Mouse (Mus musculus): ENCODE measurements around the gene Htra3. TPM values are rescaled to one million over a fixed set of nuclear protein-coding genes. Genes with fewer than 3 reads are reported as not detected.

The Htra3 gene
- polyA plus RNA-seq, 1 experiment, result 20.6 TPM

DNA sequence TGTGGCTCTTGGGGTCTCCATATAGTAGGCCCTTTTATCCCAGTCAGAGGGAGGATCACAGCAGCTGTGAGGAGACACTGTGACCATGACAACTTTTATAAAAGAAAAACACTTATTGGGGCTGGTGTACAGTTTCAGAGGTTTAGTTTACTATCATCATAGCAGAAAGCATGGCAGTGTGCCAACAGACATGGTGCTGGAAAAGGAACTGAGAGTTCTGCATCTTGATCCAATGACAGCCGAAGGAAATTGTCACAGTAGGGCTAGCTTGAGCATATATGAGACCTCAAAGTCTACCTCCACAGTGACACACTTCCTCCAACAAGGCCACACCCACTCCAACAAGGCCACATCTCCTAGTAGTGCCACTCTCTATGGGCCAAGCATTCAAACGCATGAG is 9.3 kb upstream of the Htra3 start:
- no peak overlapping the region for H3K4me3 ChIP-seq (ENCODE audit: extremely low read depth, insufficient read depth, insufficient read length)
- H3K4me1 ChIP-seq (ENCODE audit: control insufficient read depth, insufficient read depth, insufficient read length), result no peaks in the 10 kb centered on the region
- no peaks in the 10 kb centered on the region for H3K27me3 ChIP-seq (ENCODE audit: control insufficient read depth, insufficient read depth, low read length)
- H3K27ac ChIP-seq (ENCODE audit: insufficient read depth, low read length), result no peak overlapping the region
- 69% methylated on average over 2 of the region's 2 CpGs for WGBS
- no peaks in the 10 kb centered on the region for H3K36me3 ChIP-seq (ENCODE audit: control insufficient read depth, insufficient read depth, low read length)
- no peak for DNase-seq (ENCODE audit: low read depth in 1 of 2, low spot score in 2 of 2)
- TF ChIP-seq POLR2A (IDR thresholded peaks at IDR 0.05; ENCODE audit: low read depth, low read length) (no peak), CTCF (IDR thresholded peaks at IDR 0.05; ENCODE audit: extremely low read depth, insufficient read depth, insufficient read length, insufficient replicate concordance) (no peak)

DNA sequence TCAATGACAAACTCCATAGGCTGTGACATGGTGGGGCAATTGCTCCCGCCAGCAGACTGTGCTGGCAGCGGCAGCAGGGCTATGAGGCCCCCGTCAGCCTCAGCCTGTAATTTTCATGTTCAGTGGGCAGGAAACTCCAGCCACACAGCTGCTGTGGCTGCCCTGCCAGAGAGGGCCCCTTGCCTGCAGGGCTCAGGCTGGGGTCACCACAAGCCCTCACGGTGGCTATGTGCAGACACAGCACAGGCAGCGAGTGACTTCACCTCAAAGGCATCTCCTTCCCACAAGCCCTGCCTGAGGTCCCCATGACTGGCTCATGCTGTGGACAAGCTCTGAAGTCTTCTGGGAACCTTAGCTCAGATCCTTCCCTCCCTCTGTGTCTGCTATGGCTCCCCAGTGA is 7.5 kb upstream of the Htra3 start:
- DNase-seq (ENCODE audit: low read depth in 1 of 2, low spot score in 2 of 2), result no peak
- TF ChIP-seq POLR2A (IDR thresholded peaks at IDR 0.05; ENCODE audit: low read depth, low read length) (no peak), CTCF (IDR thresholded peaks at IDR 0.05; ENCODE audit: extremely low read depth, insufficient read depth, insufficient read length, insufficient replicate concordance) (no peak)
- Histone ChIP-seq H3K4me1 (ENCODE audit: control insufficient read depth, insufficient read depth, insufficient read length) (no peaks in the 10 kb centered on the region), H3K36me3 (ENCODE audit: control insufficient read depth, insufficient read depth, low read length) (no peaks in the 10 kb centered on the region), H3K4me3 (ENCODE audit: extremely low read depth, insufficient read depth, insufficient read length) (no peak overlapping the region), H3K27me3 (ENCODE audit: control insufficient read depth, insufficient read depth, low read length) (no peaks in the 10 kb centered on the region), H3K27ac (ENCODE audit: insufficient read depth, low read length) (no peak overlapping the region)
- 31% methylated on average over 5 of the region's 5 CpGs for WGBS

DNA sequence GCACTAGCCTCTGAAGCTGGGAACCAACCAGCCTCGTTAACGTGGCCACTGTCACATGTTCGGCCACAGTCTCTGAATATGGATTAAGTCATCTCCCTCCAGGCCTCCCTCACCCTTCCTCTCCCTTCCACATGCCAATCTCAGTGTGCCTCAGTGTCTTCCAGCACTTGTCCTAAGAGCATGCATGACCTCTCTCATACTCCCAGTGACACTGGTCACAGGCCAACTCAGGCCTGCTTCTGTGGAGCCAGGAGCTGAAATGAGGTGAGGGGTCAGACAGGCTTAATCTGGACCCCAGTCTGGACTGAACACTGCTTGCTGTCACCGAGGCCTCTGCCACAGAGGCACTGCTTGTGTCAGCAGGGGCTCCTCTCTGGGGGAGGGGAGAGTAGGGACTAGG is 6.8 kb upstream of the Htra3 start:
- Histone ChIP-seq H3K27ac (ENCODE audit: insufficient read depth, low read length) (no peak overlapping the region), H3K4me1 (ENCODE audit: control insufficient read depth, insufficient read depth, insufficient read length) (no peaks in the 10 kb centered on the region), H3K4me3 (ENCODE audit: extremely low read depth, insufficient read depth, insufficient read length) (no peak overlapping the region), H3K27me3 (ENCODE audit: control insufficient read depth, insufficient read depth, low read length) (no peaks in the 10 kb centered on the region), H3K36me3 (ENCODE audit: control insufficient read depth, insufficient read depth, low read length) (no peaks in the 10 kb centered on the region)
- 83% methylated on average over 4 of the region's 4 CpGs for WGBS
- TF ChIP-seq CTCF (IDR thresholded peaks at IDR 0.05; ENCODE audit: extremely low read depth, insufficient read depth, insufficient read length, insufficient replicate concordance), result no peak
- DNase-seq (ENCODE audit: low read depth in 1 of 2, low spot score in 2 of 2), result no peak

DNA sequence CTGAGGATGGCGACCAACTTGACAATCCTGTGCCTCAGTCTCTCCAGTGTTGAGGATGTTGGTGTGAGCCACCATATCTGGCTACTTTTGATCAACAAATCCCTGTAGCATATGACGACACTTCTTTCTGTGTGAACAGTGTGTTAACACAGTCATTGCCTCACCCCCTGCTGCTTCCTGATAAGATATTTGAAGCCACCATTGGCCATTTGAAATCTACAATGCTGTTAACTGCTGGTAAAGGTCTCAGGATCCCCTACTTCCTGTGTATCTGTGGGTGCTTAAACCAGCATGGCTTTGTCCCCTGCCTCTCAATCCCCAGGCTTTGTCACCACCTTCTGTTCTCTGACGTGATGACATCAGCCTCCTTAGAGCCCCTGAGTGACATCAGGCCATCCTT is 5.5 kb upstream of the Htra3 start:
- no peak overlapping the region for H3K27ac ChIP-seq (ENCODE audit: insufficient read depth, low read length)
- H3K4me3 ChIP-seq (ENCODE audit: extremely low read depth, insufficient read depth, insufficient read length), result no peak overlapping the region
- WGBS, result 68% methylated on average over 3 of the region's 3 CpGs
- DNase-seq (ENCODE audit: low read depth in 1 of 2, low spot score in 2 of 2), result no peak
- no peaks in the 10 kb centered on the region for H3K27me3 ChIP-seq (ENCODE audit: control insufficient read depth, insufficient read depth, low read length)
- TF ChIP-seq POLR2A (IDR thresholded peaks at IDR 0.05; ENCODE audit: low read depth, low read length) (no peak), CTCF (IDR thresholded peaks at IDR 0.05; ENCODE audit: extremely low read depth, insufficient read depth, insufficient read length, insufficient replicate concordance) (no peak)
- no peaks in the 10 kb centered on the region for H3K36me3 ChIP-seq (ENCODE audit: control insufficient read depth, insufficient read depth, low read length)
- no peaks in the 10 kb centered on the region for H3K4me1 ChIP-seq (ENCODE audit: control insufficient read depth, insufficient read depth, insufficient read length)

DNA sequence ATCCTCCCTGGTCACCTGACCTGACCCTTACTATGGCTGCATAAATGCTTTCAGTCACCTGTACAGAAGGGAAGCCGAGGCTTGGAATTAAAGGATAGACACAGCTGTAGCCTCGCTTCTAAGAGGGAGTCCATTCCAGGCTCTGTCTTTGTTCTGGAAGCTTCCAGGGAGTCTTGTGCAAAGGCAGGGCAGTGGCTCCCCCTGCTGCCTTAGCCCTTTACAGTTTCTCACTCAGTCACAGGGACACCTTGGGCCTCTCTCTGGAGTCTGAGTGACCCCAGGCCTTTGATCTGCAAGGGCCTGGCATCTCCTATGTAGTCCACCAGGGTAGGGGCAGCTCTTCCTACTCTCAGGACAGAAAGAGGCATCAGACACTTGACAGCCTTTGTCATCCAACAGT is 1.4 kb upstream of the Htra3 start:
- Histone ChIP-seq H3K27ac (ENCODE audit: insufficient read depth, low read length) (no peak overlapping the region), H3K4me3 (ENCODE audit: extremely low read depth, insufficient read depth, insufficient read length) (no peak overlapping the region), H3K27me3 (ENCODE audit: control insufficient read depth, insufficient read depth, low read length) (peaks cover 3% of the 10 kb centered on the region; the same call in 1 of the 2 replicates), H3K4me1 (ENCODE audit: control insufficient read depth, insufficient read depth, insufficient read length) (no peaks in the 10 kb centered on the region), H3K36me3 (ENCODE audit: control insufficient read depth, insufficient read depth, low read length) (no peaks in the 10 kb centered on the region)
- 61% methylated on average over 2 of the region's 2 CpGs for WGBS
- DNase-seq (ENCODE audit: low read depth in 1 of 2, low spot score in 2 of 2), result no peak
- TF ChIP-seq CTCF (IDR thresholded peaks at IDR 0.05; ENCODE audit: extremely low read depth, insufficient read depth, insufficient read length, insufficient replicate concordance) (0 out of 2 replicates have a peak, but pooled peaks have one; percentile 3), POLR2A (IDR thresholded peaks at IDR 0.05; ENCODE audit: low read depth, low read length) (no peak)

DNA sequence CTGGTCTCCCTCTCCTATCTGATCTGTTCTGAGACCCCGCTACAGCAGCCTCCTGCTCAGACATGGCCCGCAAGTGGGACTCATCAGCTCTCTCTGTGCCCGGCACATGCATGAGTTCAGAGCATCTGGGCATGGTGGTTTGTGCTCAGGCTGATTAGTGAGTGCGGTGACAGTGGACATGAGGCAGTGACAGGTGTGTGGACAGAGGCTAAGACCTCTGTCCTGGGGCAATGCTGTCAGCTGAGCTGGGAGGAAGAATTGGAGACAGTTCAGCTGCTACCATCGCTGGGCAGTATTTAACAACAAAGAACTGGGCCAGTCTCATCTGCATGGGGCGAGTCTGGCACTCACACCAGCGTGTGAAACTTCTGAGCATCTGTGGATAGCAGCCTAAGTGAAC is 2.6 kb downstream of the Htra3 start:
- Histone ChIP-seq H3K27ac (ENCODE audit: insufficient read depth, low read length) (no peak overlapping the region), H3K27me3 (ENCODE audit: control insufficient read depth, insufficient read depth, low read length) (peaks cover 3% of the 10 kb centered on the region; the same call in 1 of the 2 replicates), H3K4me1 (ENCODE audit: control insufficient read depth, insufficient read depth, insufficient read length) (no peaks in the 10 kb centered on the region), H3K36me3 (ENCODE audit: control insufficient read depth, insufficient read depth, low read length) (no peaks in the 10 kb centered on the region), H3K4me3 (ENCODE audit: extremely low read depth, insufficient read depth, insufficient read length) (no peak overlapping the region)
- DNase-seq (ENCODE audit: low read depth in 1 of 2, low spot score in 2 of 2), result no peak
- no peak for TF ChIP-seq POLR2A (IDR thresholded peaks at IDR 0.05; ENCODE audit: low read depth, low read length)
- no peak for TF ChIP-seq CTCF (IDR thresholded peaks at IDR 0.05; ENCODE audit: extremely low read depth, insufficient read depth, insufficient read length, insufficient replicate concordance)
- WGBS, result 88% methylated on average over 7 of the region's 7 CpGs

DNA sequence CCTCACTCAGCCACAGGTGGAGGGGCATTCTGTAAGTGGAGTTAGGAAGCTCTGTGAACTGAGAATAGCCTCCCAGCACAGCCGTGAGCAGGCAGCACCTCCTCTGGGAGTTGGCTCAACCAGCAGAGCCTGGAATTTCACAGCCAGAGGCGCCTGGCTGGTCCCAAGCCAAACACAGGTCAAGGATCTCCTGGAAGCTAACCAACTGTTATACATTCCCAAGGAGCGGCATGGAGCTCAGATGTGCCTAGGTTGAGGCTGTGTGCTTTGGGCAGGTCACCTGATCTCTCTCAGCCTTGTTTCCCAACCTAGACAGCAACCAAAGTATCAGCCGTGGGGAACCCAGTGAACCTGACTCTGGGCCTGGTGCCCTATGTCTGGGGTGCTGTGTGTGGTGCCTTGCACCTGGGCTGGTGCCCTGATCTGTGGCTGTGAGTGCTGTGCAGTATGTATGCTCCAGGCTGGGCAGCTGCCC is 5.5 kb downstream of the Htra3 start:
- Histone ChIP-seq H3K27ac (ENCODE audit: insufficient read depth, low read length) (no peak overlapping the region), H3K27me3 (ENCODE audit: control insufficient read depth, insufficient read depth, low read length) (no peaks in the 10 kb centered on the region), H3K4me3 (ENCODE audit: extremely low read depth, insufficient read depth, insufficient read length) (no peak overlapping the region), H3K4me1 (ENCODE audit: control insufficient read depth, insufficient read depth, insufficient read length) (no peaks in the 10 kb centered on the region), H3K36me3 (ENCODE audit: control insufficient read depth, insufficient read depth, low read length) (no peaks in the 10 kb centered on the region)
- DNase-seq (ENCODE audit: low read depth in 1 of 2, low spot score in 2 of 2), result no peak
- WGBS, result 75% methylated on average over 4 of the region's 4 CpGs
- TF ChIP-seq CTCF (IDR thresholded peaks at IDR 0.05; ENCODE audit: extremely low read depth, insufficient read depth, insufficient read length, insufficient replicate concordance) (no peak), POLR2A (IDR thresholded peaks at IDR 0.05; ENCODE audit: low read depth, low read length) (no peak)

Data from spleen, adult 2 months (tissue).